Mouse (Mus musculus) cortical plate, adult 2 months (tissue): ENCODE measurements at regions not wholly inside any gene's neighbourhood (a gene's known extent, or its start where the extent isn't known, plus 50 kb on each side); places are given as distances from the start of the nearest gene placed in this dataset.
A peak's percentile ranks its signal among the peaks of the same experiment; 100 is the strongest.

Experiments used
- H3K27ac ChIP-seq: fragments of 200-500 bp; 2 replicates; pipeline ENCODE4 v1.5.1; 2012; ENCODE audit warnings: low read length, control low read depth, inconsistent platforms; ENCODE audit not compliant: insufficient read depth
- H3K4me1 ChIP-seq: fragments of 200-500 bp; 2 replicates; pipeline ENCODE4 v1.6.1; 2011; ENCODE audit warnings: low read length; ENCODE audit not compliant: control insufficient read depth, insufficient read depth
- H3K4me3 ChIP-seq: fragments of 200-500 bp; 2 replicates; pipeline ENCODE4 v1.5.1; 2011; ENCODE audit warnings: mild to moderate bottlenecking, low read length, control low read depth; ENCODE audit not compliant: insufficient read depth
- CTCF ChIP-seq: fragments of 200-500 bp; IDR thresholded peaks from 2 replicates; pipeline ENCODE4 v1.5.1; 2011; ENCODE audit warnings: mild to moderate bottlenecking, control low read depth, low read length; ENCODE audit not compliant: insufficient read depth; ENCODE audit errors: extremely low read depth
- POLR2A ChIP-seq: fragments of 200-500 bp; IDR thresholded peaks from 2 replicates; pipeline ENCODE4 v1.6.1; 2011; ENCODE audit warnings: mild to moderate bottlenecking, low read length, control low read depth; ENCODE audit not compliant: insufficient read depth; ENCODE audit errors: extremely low read depth

- no peaks in the 10 kb centered on the region for H3K4me1 ChIP-seq
- no peak overlapping the region for H3K27ac ChIP-seq
- TF ChIP-seq CTCF (no peak), POLR2A (no peak)
- no peak overlapping the region for H3K4me3 ChIP-seq
Observed at GRCm38 (mm10) chr7:145048481-145048877, 108.8 kb upstream of the Ccnd1 start.

GRCm38 (mm10) chr7:145047771-145048480, 108.2 kb upstream of the Ccnd1 start:
- Histone ChIP-seq H3K4me3 (no peak overlapping the region), H3K4me1 (no peaks in the 10 kb centered on the region), H3K27ac (no peak overlapping the region)
- TF ChIP-seq POLR2A (no peak), CTCF (no peak)

GRCm38 (mm10) chr7:145045230-145045629, 105.5 kb upstream of the Ccnd1 start:
- H3K4me3 ChIP-seq, result no peak overlapping the region
- no peaks in the 10 kb centered on the region for H3K4me1 ChIP-seq
- TF ChIP-seq CTCF (no peak), POLR2A (no peak)
- no peak overlapping the region for H3K27ac ChIP-seq

GRCm38 (mm10) chr7:145043455-145044149, 103.9 kb upstream of the Ccnd1 start:
- no peak overlapping the region for H3K4me3 ChIP-seq
- no peaks in the 10 kb centered on the region for H3K4me1 ChIP-seq
- no peak overlapping the region for H3K27ac ChIP-seq
- TF ChIP-seq CTCF (no peak), POLR2A (no peak)

GRCm38 (mm10) chr7:145040871-145041270, 101.1 kb upstream of the Ccnd1 start:
- no peak for TF ChIP-seq POLR2A
- no peak for TF ChIP-seq CTCF
- Histone ChIP-seq H3K27ac (no peak overlapping the region), H3K4me1 (no peaks in the 10 kb centered on the region), H3K4me3 (no peak overlapping the region)

GRCm38 (mm10) chr7:145034385-145034784, 94.7 kb upstream of the Ccnd1 start:
- Histone ChIP-seq H3K4me3 (no peak overlapping the region), H3K4me1 (no peaks in the 10 kb centered on the region)
- no peak for TF ChIP-seq CTCF
- TF ChIP-seq POLR2A, result no peak

GRCm38 (mm10) chr7:145031275-145031674, 91.5 kb upstream of the Ccnd1 start:
- Histone ChIP-seq H3K27ac (no peak overlapping the region), H3K4me1 (no peaks in the 10 kb centered on the region), H3K4me3 (peak overlapping the region; percentile 31)
- no peak for TF ChIP-seq POLR2A
- TF ChIP-seq CTCF, result no peak

More at GRCm38 (mm10) chr7:145034385-145034784, 94.7 kb upstream of the Ccnd1 start:
- H3K27ac ChIP-seq, result no peak overlapping the region

- H3K4me3 ChIP-seq, result peak overlapping the region; percentile 31
- H3K27ac ChIP-seq, result no peak overlapping the region
- TF ChIP-seq POLR2A (no peak), CTCF (no peak)
- H3K4me1 ChIP-seq, result no peaks in the 10 kb centered on the region
Observed at GRCm38 (mm10) chr7:145030635-145031141, 91.0 kb upstream of the Ccnd1 start.

GRCm38 (mm10) chr7:145029622-145030021, 89.9 kb upstream of the Ccnd1 start:
- no peak overlapping the region for H3K4me3 ChIP-seq
- no peak overlapping the region for H3K27ac ChIP-seq
- no peaks in the 10 kb centered on the region for H3K4me1 ChIP-seq
- no peak for TF ChIP-seq POLR2A
- TF ChIP-seq CTCF, result no peak

- no peak for TF ChIP-seq POLR2A
- no peak for TF ChIP-seq CTCF
- H3K4me3 ChIP-seq, result no peak overlapping the region
- H3K4me1 ChIP-seq, result no peaks in the 10 kb centered on the region
- no peak overlapping the region for H3K27ac ChIP-seq
Observed at GRCm38 (mm10) chr7:145029124-145029523, 89.4 kb upstream of the Ccnd1 start.
